Comparison of ENCODE assay signal across 8 mouse cellular contexts in genomic region chr16:4558384-4558979, GRCm38 (mm10). TPM values are rescaled to one million over a fixed set of nuclear protein-coding genes. Genes with fewer than 3 reads are reported as not detected.
A peak's percentile ranks its signal among the peaks of the same experiment; 100 is the strongest.
DNase-seq lines count a peak whose midpoint lies in the region; ATAC-seq and TF ChIP-seq lines count a peak whose summit lies in the region.

No protein-coding gene starts in this region.

- ATAC-seq in forebrain, embryonic 11.5 days (replicated peaks; ENCODE audit: low FRiP score): peak; percentile 93
- peak; percentile 89 for ATAC-seq in heart, embryonic 16.5 days (replicated peaks; ENCODE audit: extremely low read depth, insufficient read depth, low FRiP score)
- ATAC-seq in liver, embryonic 14.5 days (ENCODE audit: insufficient read depth): peak; percentile 86
- peak; percentile 91 for ATAC-seq in stomach, embryonic 15.5 days (ENCODE audit: insufficient read depth, low FRiP score, low read depth)

- TF ChIP-seq EP300 in liver, embryonic 14.5 days (IDR thresholded peaks at IDR 0.05; ENCODE audit: low read depth): no peak

- H3K4me1 ChIP-seq in E14TG2a.4 (replicated peaks; ENCODE audit: low read depth, low read length): peaks cover 52% of the 10 kb centered on the region
- H3K4me1 ChIP-seq in forebrain, embryonic 11.5 days (replicated peaks; ENCODE audit: control insufficient read depth, insufficient read depth, low read length): peaks cover 4% of the 10 kb centered on the region; the same call in 1 of the 2 replicates
- peaks cover 26% of the 10 kb centered on the region for H3K4me1 ChIP-seq in heart, embryonic 16.5 days (ENCODE audit: control insufficient read depth, insufficient read depth, low read length)
- H3K4me1 ChIP-seq in liver, embryonic 14.5 days (replicated peaks; ENCODE audit: control insufficient read depth in 2 of 2, insufficient read depth in 2 of 2, low read length in 1 of 2): peaks cover 34 to 39% of the 10 kb centered on the region in 2 experiments
- H3K4me1 ChIP-seq in stomach, embryonic 15.5 days: peaks cover 42% of the 10 kb centered on the region

- H3K36me3 ChIP-seq in E14TG2a.4 (ENCODE audit: insufficient read depth, low read length): peaks cover 28% of the 10 kb centered on the region
- H3K36me3 ChIP-seq in forebrain, embryonic 11.5 days (ENCODE audit: control insufficient read depth, insufficient read depth, low read length): no peaks in the 10 kb centered on the region; the same call in 1 of the 2 replicates
- no peaks in the 10 kb centered on the region for H3K36me3 ChIP-seq in heart, embryonic 16.5 days (ENCODE audit: control insufficient read depth, insufficient read depth)
- H3K36me3 ChIP-seq in liver, embryonic 14.5 days (replicated peaks; ENCODE audit: control insufficient read depth, insufficient read depth, low read depth): no peaks in the 10 kb centered on the region
- no peaks in the 10 kb centered on the region for H3K36me3 ChIP-seq in stomach, embryonic 15.5 days

- DNase-seq in c-Kit-positive CD71-positive TER-119-negative erythroid progenitor cells, embryonic 14.5 days (ENCODE audit: low read depth): peak; percentile 85
- peak; percentile 95 for DNase-seq in forebrain, embryonic 11.5 days (ENCODE audit: low spot score)
- peak; percentile 94 to 96 for DNase-seq in kidney, postnatal 36 days
- peak; percentile 85 to 87 (median 86) for DNase-seq in liver, embryonic 14.5 days (ENCODE audit: low read depth in 3 of 3, low spot score in 3 of 3)
- peak; percentile 91 for DNase-seq in neural tube, embryonic 10.5 days (ENCODE audit: extremely low spot score, low spot score)

- peak overlapping the region; percentile 92 for H3K27ac ChIP-seq in forebrain, embryonic 11.5 days (ENCODE audit: low read depth, low read length)
- H3K27ac ChIP-seq in heart, embryonic 16.5 days (ENCODE audit: low read length): peak overlapping the region; percentile 90
- H3K27ac ChIP-seq in liver, embryonic 14.5 days: peak overlapping the region; percentile 85
- peak overlapping the region; percentile 96 for H3K27ac ChIP-seq in stomach, embryonic 15.5 days

- H3K27me3 ChIP-seq in E14TG2a.4 (ENCODE audit: insufficient read depth, low read length): no peaks in the 10 kb centered on the region
- no peaks in the 10 kb centered on the region for H3K27me3 ChIP-seq in forebrain, embryonic 11.5 days (ENCODE audit: control insufficient read depth, insufficient read depth, low read length)
- no peaks in the 10 kb centered on the region for H3K27me3 ChIP-seq in heart, embryonic 16.5 days (ENCODE audit: control insufficient read depth, insufficient read depth, low read length)
- no peaks in the 10 kb centered on the region for H3K27me3 ChIP-seq in liver, embryonic 14.5 days (ENCODE audit: control insufficient read depth, insufficient read depth, low read length)
- no peaks in the 10 kb centered on the region for H3K27me3 ChIP-seq in stomach, embryonic 15.5 days (replicated peaks)

- H3K9ac ChIP-seq in forebrain, embryonic 11.5 days (ENCODE audit: low read length): peak overlapping the region; percentile 90
- H3K9ac ChIP-seq in heart, embryonic 16.5 days (ENCODE audit: low read length): peak overlapping the region; percentile 85
- peak overlapping the region; percentile 79 for H3K9ac ChIP-seq in liver, embryonic 14.5 days (replicated peaks)
- peak overlapping the region; percentile 60 for H3K9ac ChIP-seq in stomach, embryonic 15.5 days

- WGBS in forebrain, embryonic 11.5 days: under 1% methylated on average over 38 of the region's 38 CpGs
- WGBS in heart, embryonic 16.5 days: under 1% methylated on average over 38 of the region's 38 CpGs
- WGBS in liver, embryonic 14.5 days (ENCODE audit: insufficient replicate concordance): 0% methylated on average over 38 of the region's 38 CpGs
- WGBS in stomach, embryonic 15.5 days: under 1% methylated on average over 38 of the region's 38 CpGs

- H3K4me3 ChIP-seq in E14TG2a.4 (replicated peaks; ENCODE audit: low read length): peak overlapping the region; percentile 97
- peak overlapping the region; percentile 78 for H3K4me3 ChIP-seq in forebrain, embryonic 11.5 days (ENCODE audit: low read depth, low read length)
- H3K4me3 ChIP-seq in heart, embryonic 16.5 days (ENCODE audit: low read length): peak overlapping the region; percentile 87
- peak overlapping the region; percentile 72 to 87 for H3K4me3 ChIP-seq in liver, embryonic 14.5 days (ENCODE audit: insufficient read depth in 1 of 2, low read depth in 2 of 2, low read length in 2 of 2)
- H3K4me3 ChIP-seq in stomach, embryonic 15.5 days (replicated peaks): peak overlapping the region; percentile 88

- H3K4me2 ChIP-seq in forebrain, embryonic 11.5 days (ENCODE audit: low read depth, low read length, severe bottlenecking): peak overlapping the region; percentile 92
- peak overlapping the region; percentile 99 for H3K4me2 ChIP-seq in heart, embryonic 16.5 days (ENCODE audit: low read depth, low read length)
- peak overlapping the region; percentile 89 for H3K4me2 ChIP-seq in liver, embryonic 14.5 days (ENCODE audit: low read depth)
- peak overlapping the region; percentile 93 for H3K4me2 ChIP-seq in stomach, embryonic 15.5 days

- no peak for TF ChIP-seq CTCF in E14TG2a.4 (conservative IDR thresholded peaks at IDR 0.05; ENCODE audit: low read length)
- no peak for TF ChIP-seq CTCF in liver, embryonic 14.5 days (IDR thresholded peaks at IDR 0.05; ENCODE audit: low read depth)

- H3K9me3 ChIP-seq in E14TG2a.4 (ENCODE audit: low read length): no peaks in the 10 kb centered on the region
- H3K9me3 ChIP-seq in forebrain, embryonic 11.5 days (ENCODE audit: control insufficient read depth, low read length): no peaks in the 10 kb centered on the region
- no peaks in the 10 kb centered on the region for H3K9me3 ChIP-seq in heart, embryonic 16.5 days (replicated peaks; ENCODE audit: control insufficient read depth, low read length)
- no peaks in the 10 kb centered on the region for H3K9me3 ChIP-seq in liver, embryonic 14.5 days (ENCODE audit: control insufficient read depth, low read length)
- no peaks in the 10 kb centered on the region for H3K9me3 ChIP-seq in stomach, embryonic 15.5 days

RNA-seq across cellular contexts. Expression of gene Tfap4, which starts 1.2 kb away (rescaled TPM):
- 27.7 and 28.6 TPM in 2 replicates for polyA plus RNA-seq in forebrain, embryonic 11.5 days (2014; fragmentation: Nextera tagmentation; extraction: Ambion mirVana)
- 5.6 and 8.1 TPM in 2 replicates for polyA plus RNA-seq in heart, embryonic 16.5 days (2015; fragmentation: Nextera tagmentation; extraction: Ambion mirVana)
- polyA plus RNA-seq in liver, embryonic 14.5 days (2012; rRNA removed): 5.4 and 6.9 TPM in 2 replicates
- polyA plus RNA-seq in liver, embryonic 14.5 days (2014; fragmentation: Nextera tagmentation; extraction: Ambion mirVana): 4.6 and 4.8 TPM in 2 replicates
- polyA plus RNA-seq in stomach, embryonic 15.5 days (2015; fragmentation: Nextera tagmentation; extraction: Ambion mirVana): 20.3 and 22.4 TPM in 2 replicates

RNA-seq across cellular contexts. Expression of gene Srl, which starts 16.9 kb away (rescaled TPM):
- 23.3 and 23.7 TPM in 2 replicates for polyA plus RNA-seq in forebrain, embryonic 11.5 days (2014; fragmentation: Nextera tagmentation; extraction: Ambion mirVana)
- 280 and 289 TPM in 2 replicates for polyA plus RNA-seq in heart, embryonic 16.5 days (2015; fragmentation: Nextera tagmentation; extraction: Ambion mirVana)
- 1.5 and 2.2 TPM in 2 replicates for polyA plus RNA-seq in liver, embryonic 14.5 days (2012; rRNA removed)
- polyA plus RNA-seq in liver, embryonic 14.5 days (2014; fragmentation: Nextera tagmentation; extraction: Ambion mirVana): 1.2 and 3.2 TPM in 2 replicates
- polyA plus RNA-seq in stomach, embryonic 15.5 days (2015; fragmentation: Nextera tagmentation; extraction: Ambion mirVana): 9.3 and 13.7 TPM in 2 replicates

RNA-seq across cellular contexts. Expression of gene Glis2, which starts 36.0 kb away (rescaled TPM):
- polyA plus RNA-seq in forebrain, embryonic 11.5 days (2014; fragmentation: Nextera tagmentation; extraction: Ambion mirVana): 31.3 and 34.5 TPM in 2 replicates
- polyA plus RNA-seq in heart, embryonic 16.5 days (2015; fragmentation: Nextera tagmentation; extraction: Ambion mirVana): 12.3 and 14.2 TPM in 2 replicates
- 2.8 and 3.4 TPM in 2 replicates for polyA plus RNA-seq in liver, embryonic 14.5 days (2012; rRNA removed)
- 1.7 and 2.7 TPM in 2 replicates for polyA plus RNA-seq in liver, embryonic 14.5 days (2014; fragmentation: Nextera tagmentation; extraction: Ambion mirVana)
- polyA plus RNA-seq in stomach, embryonic 15.5 days (2015; fragmentation: Nextera tagmentation; extraction: Ambion mirVana): 27.9 and 30.6 TPM in 2 replicates

Comparison
In these comparisons a context has a peak if more than half of its experiments do, and no peak if none do; other contexts are left out.
1. Peak in every context shown above with its lines: DNase-seq, ATAC-seq, H3K4me3 ChIP-seq and H3K27ac ChIP-seq.
2. RNA of gene Srl, which starts 16.9 kb away (polyA plus RNA-seq): 280 to 289 TPM in heart, embryonic 16.5 days; 23.3 to 23.7 TPM in forebrain, embryonic 11.5 days, 9.3 to 13.7 TPM in stomach, embryonic 15.5 days and 1.2 to 3.2 TPM in liver, embryonic 14.5 days; every median in the first group is over 10 times any median in the second.